Mouse (Mus musculus) lung, embryonic 15.5 days (tissue): Measurements from ENCODE around the gene Gm5591. TPM values are rescaled to one million over a fixed set of nuclear protein-coding genes. Genes with fewer than 3 reads are reported as not detected.
"Not testable (repeated sequence)": the region's sequence is repeated elsewhere in the genome, so short reads cannot be mapped to it uniquely, and the experiment has no call there.

Source experiments
- ATAC-seq: fragments of 200-750 bp; cut with Nextera tagmentation; 2 replicates; pipeline ENCODE4 v1.8.0; 2017; ENCODE audit warnings: moderate number of reproducible peaks, borderline replicate concordance; ENCODE audit not compliant: low FRiP score, low TSS enrichment; ENCODE audit errors: extremely low read depth
- H3K27ac ChIP-seq: fragments of 300-500 bp; sonication (generic); 2 replicates; pipeline ENCODE4 v1.5.1; 2015; ENCODE audit warnings: moderate library complexity, mild to moderate bottlenecking, inconsistent platforms
- H3K27me3 ChIP-seq: fragments of 300-500 bp; sonication (generic); 2 replicates; pipeline ENCODE4 v1.6.1; 2015; ENCODE audit warnings: inconsistent platforms
- H3K36me3 ChIP-seq: fragments of 300-500 bp; sonication (generic); 2 replicates; pipeline ENCODE4 v1.6.1; 2015; ENCODE audit warnings: inconsistent platforms
- H3K4me1 ChIP-seq: fragments of 300-500 bp; sonication (generic); 2 replicates; pipeline ENCODE4 v1.6.1; 2015; ENCODE audit warnings: inconsistent platforms
- H3K4me2 ChIP-seq: fragments of 300-500 bp; sonication (generic); 2 replicates; pipeline ENCODE4 v1.6.1; 2015; ENCODE audit warnings: inconsistent platforms, mild to moderate bottlenecking, moderate library complexity
- H3K4me3 ChIP-seq: fragments of 300-500 bp; sonication (generic); 2 replicates; pipeline ENCODE4 v1.5.1; 2015; ENCODE audit warnings: mild to moderate bottlenecking, inconsistent platforms
- H3K9ac ChIP-seq: fragments of 300-500 bp; sonication (generic); 2 replicates; pipeline ENCODE4 v1.6.1; 2015; ENCODE audit warnings: inconsistent platforms
- H3K9me3 ChIP-seq: fragments of 300-500 bp; sonication (generic); 2 replicates; pipeline ENCODE4 v1.6.1; 2016; ENCODE audit warnings: inconsistent platforms
- WGBS: fragments of 180-500 bp; shearing (Covaris S2); methylation state at CpG from one replicate; pipeline ENCODE4 v1.1.7; 2015; 5-methylcytosine and 5-hydroxymethylcytosine counted together
- polyA plus RNA-seq: library from polyadenylated mRNA; unstranded; fragments of >200 nt; fragmentation: Nextera tagmentation; extraction: Ambion mirVana; gene quantifications from 2 replicates; pipeline ENCODE4 v1.2.1, GENCODE M21; 2015

Gm5591 gene
- not detected in 2 replicates for polyA plus RNA-seq

GRCm38 (mm10) chr7:38528093-38528492 lies at the start of gene Gm5591:
Gm5591 (minus strand) TSS chr7:38528193.
- not testable (repeated sequence) for H3K4me1 ChIP-seq, H3K9ac ChIP-seq, H3K4me3 ChIP-seq, H3K36me3 ChIP-seq, H3K4me2 ChIP-seq, H3K27ac ChIP-seq, H3K27me3 ChIP-seq, ATAC-seq, H3K9me3 ChIP-seq
- WGBS = 62% methylated on average over 2 of the region's 2 CpGs

- H3K4me3 ChIP-seq, ATAC-seq, H3K9ac ChIP-seq, H3K9me3 ChIP-seq, H3K27ac ChIP-seq, H3K4me1 ChIP-seq, H3K27me3 ChIP-seq, H3K36me3 ChIP-seq, H3K4me2 ChIP-seq: not testable (repeated sequence)
- 55% methylated on average over 1 of the region's 1 CpGs for WGBS
Observed at GRCm38 (mm10) chr7:38488468-38488867, 39.5 kb downstream of the Gm5591 start.
